Mouse (Mus musculus) brain, embryonic 18.5 days (tissue): Measurements from ENCODE around the gene Hist1h1t.
"Not testable (repeated sequence)": the region's sequence is repeated elsewhere in the genome, so short reads cannot be mapped to it uniquely, and the experiment has no call there.

ENCODE experiments used
- DNase-seq: peaks from one replicate; pipeline ENCODE4 v3.0.0-alpha.2; 2012; ENCODE audit warnings: low read depth, low spot score

Gene Hist1h1t

GRCm38 (mm10) chr13:23699767-23700166, 4.2 kb downstream of the Hist1h1t start:
- DNase-seq: no peak

GRCm38 (mm10) chr13:23700786-23701520, 5.3 kb downstream of the Hist1h1t start:
- DNase-seq: no peak

GRCm38 (mm10) chr13:23702220-23702619, 6.6 kb downstream of the Hist1h1t start:
- no peak for DNase-seq

GRCm38 (mm10) chr13:23702801-23703200, 7.2 kb downstream of the Hist1h1t start:
- DNase-seq: not testable (repeated sequence)

- no peak for DNase-seq
These were observed 10.2 kb downstream of the Hist1h1t start for GRCm38 (mm10) chr13:23705751-23706356.

- no peak for DNase-seq
These were observed 11.2 kb downstream of the Hist1h1t start for GRCm38 (mm10) chr13:23706771-23707170.

- DNase-seq: no peak
These were observed 12.4 kb downstream of the Hist1h1t start for GRCm38 (mm10) chr13:23708041-23708440.

- no peak for DNase-seq
These were observed 13.0 kb downstream of the Hist1h1t start for GRCm38 (mm10) chr13:23708654-23709053.

GRCm38 (mm10) chr13:23709714-23710373, 14.2 kb downstream of the Hist1h1t start:
- no peak for DNase-seq

- no peak for DNase-seq
These were observed 14.9 kb downstream of the Hist1h1t start, which contains the start of gene Hfe for GRCm38 (mm10) chr13:23710374-23711089. Gene Hfe, minus strand, starts transcription at chr13:23710854.

- DNase-seq: no peak
These were observed 20.8 kb downstream of the Hist1h1t start for GRCm38 (mm10) chr13:23716261-23717042.

- no peak for DNase-seq
These were observed 21.6 kb downstream of the Hist1h1t start for GRCm38 (mm10) chr13:23717176-23717575.

- not testable (repeated sequence) for DNase-seq
These were observed 22.1 kb downstream of the Hist1h1t start for GRCm38 (mm10) chr13:23717593-23718245.

GRCm38 (mm10) chr13:23724239-23724638, 28.6 kb downstream of the Hist1h1t start:
- DNase-seq: no peak

- no peak for DNase-seq
These were observed 29.6 kb downstream of the Hist1h1t start for GRCm38 (mm10) chr13:23725213-23725612.

- no peak for DNase-seq
These were observed 33.0 kb downstream of the Hist1h1t start for GRCm38 (mm10) chr13:23728472-23729191.

GRCm38 (mm10) chr13:23729192-23729525, 33.5 kb downstream of the Hist1h1t start:
- DNase-seq: no peak

- DNase-seq: no peak
These were observed 34.1 kb downstream of the Hist1h1t start for GRCm38 (mm10) chr13:23729706-23730105.

- no peak for DNase-seq
These were observed 34.9 kb downstream of the Hist1h1t start for GRCm38 (mm10) chr13:23730479-23730878.

- no peak for DNase-seq
These were observed 36.7 kb downstream of the Hist1h1t start for GRCm38 (mm10) chr13:23732156-23732804.
